Mouse (Mus musculus) bone marrow macrophage, adult 2 months (primary cell): ENCODE data around the gene Ano2.

Experiments
- CTCF ChIP-seq: IDR thresholded peaks from 2 replicates; pipeline ENCODE4 v1.5.1; 2012; ENCODE audit warnings: low read depth, mild to moderate bottlenecking, low read length, moderate library complexity
- POLR2A ChIP-seq: IDR thresholded peaks from 2 replicates; pipeline ENCODE4 v1.6.1; 2012; ENCODE audit warnings: mild to moderate bottlenecking, low read depth, low read length, borderline replicate concordance

GRCm38 (mm10) chr6:126053136-126053535 is 362.9 kb downstream of the Ano2 start:
- TF ChIP-seq CTCF (no peak), POLR2A (no peak)
